Mouse (Mus musculus) spleen, embryonic (tissue): Measurements from ENCODE around the gene Fabp6.

Experiments
- CTCF ChIA-PET: fragments of 350-600 bp; sonication (Branson Sonifier 250); formaldehyde crosslinking; loops from one replicate; lab custom pipeline; 2022; lab: Charles Lee

Gene Fabp6

DNA sequence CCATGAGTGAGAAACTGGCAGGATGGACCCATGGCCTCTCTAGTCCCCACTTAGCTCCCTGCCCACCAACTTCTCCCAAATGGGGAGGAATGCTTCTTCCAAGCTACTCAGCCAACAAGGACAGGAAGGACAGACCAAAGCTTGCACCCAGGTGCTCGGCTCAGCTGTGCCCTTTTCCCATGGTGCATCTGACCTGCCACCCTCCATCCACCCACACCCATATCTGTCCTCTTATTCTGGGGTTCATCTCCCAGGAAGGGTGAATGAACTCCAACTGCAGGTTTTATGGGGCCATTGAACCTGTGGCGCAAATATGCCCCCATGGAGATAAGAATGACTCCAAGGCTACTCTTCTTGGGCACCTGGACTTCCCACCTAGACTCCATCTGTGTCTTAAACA, 2.9 kb upstream of the Fabp6 start:
- CTCF ChIA-PET, result interaction anchor here (0.6 kb wide), 1 partner anchor 17 kb away, joined by 5 read pairs; no protein-coding TSS in a partner anchor

DNA sequence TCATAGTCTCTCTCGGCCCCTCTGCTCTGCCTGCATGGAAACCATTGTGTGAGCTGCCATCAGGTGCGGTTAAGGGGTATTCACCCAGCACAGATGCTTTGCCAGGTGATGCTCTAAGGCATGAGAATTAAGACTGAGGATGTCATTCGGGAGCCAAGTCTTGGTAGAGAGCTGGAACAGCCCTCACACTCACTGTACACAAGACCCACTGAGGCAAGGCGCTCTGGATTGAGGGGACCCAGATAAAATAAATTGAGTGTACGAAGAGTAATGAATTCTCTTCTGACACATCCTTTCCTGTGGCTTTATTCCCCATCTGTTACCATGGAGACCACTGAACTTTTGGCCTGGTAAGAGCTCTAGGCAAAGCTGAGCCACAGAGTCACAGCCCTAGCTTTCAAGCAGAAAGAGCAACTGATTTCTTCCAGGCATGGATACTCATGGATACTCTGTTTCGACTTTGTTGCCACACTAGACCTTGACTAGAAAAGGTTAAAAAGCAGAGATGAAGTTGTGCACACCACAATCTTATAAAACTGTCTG, 11.7 kb downstream of the Fabp6 start:
- CTCF ChIA-PET, result no interaction called here

DNA sequence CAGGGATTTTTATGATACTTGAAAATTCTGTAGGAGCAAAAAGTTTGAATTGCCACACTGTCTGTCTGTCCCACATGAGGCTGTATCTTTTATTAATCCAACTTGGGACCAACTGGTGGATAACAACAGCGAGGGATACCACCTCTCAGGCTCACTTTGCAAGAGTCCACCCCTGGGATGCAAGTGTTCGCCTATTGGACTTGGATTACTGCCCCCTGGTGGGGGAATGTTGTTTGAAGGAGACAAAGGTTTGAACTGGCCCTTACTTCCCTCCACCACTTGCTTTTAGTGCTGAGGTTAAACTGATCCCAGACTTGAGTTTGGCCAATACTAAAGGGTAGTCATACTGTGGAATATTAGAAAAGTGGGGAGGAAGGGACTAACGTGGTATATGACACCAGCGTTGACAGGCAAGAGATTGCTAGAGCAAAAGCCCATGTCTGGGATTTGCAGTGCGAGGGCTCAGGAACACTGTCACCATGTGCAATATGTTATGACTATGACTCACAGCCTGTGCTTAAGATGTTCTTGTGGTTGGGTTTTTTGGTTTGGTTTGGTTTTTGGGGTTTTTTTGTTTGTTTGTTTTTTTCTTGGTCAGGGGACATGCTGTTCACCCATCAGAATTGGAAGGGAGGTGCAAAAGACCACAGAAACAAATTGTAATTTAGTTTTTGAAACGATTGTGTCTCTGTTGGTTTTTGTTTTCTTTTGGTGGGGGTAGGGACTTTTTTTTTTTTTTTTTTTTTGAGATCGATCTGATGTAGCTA, 14.8 kb downstream of the Fabp6 start, which contains the start of gene 4933415A04Rik:
Gene 4933415A04Rik (plus strand): TSS at position 717 of the 767 bp plus-strand sequence.
- CTCF ChIA-PET, result interaction anchor here (0.6 kb wide), 1 partner anchor 60 kb away, joined by 6 read pairs; no protein-coding TSS in a partner anchor

DNA sequence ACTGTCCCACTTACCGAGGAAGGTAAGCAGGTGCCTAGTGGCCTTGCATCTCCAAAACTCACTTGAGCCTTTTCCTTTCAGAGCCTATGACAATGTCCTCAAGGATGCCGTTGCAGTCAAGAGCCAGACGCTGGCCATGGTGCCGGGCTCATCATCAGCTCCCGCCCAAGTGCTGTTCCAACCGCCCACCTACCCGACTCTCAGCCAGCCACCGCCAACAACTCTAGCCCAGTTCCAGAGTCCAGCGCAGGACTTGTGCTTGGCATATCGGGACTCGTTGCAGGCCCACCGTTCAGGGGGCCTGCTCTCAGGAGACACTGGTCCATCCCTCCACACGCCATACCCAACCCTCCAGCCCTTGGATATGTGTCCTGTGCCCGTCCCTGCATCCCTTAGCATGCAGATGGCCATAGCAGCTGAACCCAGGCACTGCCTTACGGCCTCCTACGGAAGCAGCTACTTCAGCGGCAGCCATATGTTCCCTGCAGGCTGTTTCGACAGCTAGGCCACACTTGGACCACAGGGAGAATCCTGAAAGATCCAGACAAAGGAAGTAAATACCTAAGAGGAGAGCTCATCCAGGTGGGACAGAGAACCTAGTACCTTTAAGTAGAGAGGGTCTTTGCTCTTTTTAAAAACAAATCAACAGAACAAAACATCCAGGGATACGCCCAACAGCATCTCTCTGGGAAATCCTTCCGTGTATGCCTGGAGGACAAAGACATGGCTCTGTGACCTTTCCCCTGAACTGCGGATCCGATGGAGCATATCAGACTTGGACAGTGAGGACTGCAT, 15.9 kb downstream of the Fabp6 start:
- CTCF ChIA-PET, result no interaction called here

DNA sequence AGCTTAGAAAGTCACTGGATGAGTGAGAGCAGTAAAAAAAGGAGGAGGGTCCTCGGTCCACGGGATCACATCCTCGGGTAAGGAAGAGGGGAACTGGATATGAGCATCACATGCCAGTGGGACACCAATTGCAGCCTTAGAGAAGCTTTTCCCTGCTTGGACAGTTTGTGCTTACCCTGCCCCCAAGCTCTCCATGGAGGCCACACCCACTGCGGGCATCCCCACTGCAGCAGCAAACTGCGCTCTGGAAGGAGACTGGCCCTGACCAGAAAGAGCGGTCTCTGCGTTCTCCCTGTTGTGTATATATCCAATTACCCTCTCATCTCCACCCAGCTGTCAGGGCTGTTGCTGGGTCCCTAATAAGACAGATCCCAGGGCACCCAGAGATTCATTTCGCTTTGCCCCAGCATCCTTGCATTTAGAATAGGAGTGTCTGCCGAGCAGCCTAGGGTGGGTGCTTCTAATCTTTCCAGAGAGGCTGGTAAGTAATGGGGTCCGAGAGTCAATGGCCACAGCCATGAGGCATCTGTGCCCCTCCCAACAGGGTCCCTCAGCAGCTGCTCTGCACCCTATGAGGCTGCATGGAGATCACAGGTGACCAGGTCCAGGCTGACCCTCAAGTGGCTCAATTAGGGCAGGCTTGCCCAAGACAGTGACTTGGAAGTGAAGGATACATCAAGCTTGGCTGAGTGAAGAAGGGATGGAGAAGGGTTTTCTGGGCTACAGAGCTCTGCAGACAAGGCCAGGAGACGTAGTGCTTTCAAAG, 23.4 kb downstream of the Fabp6 start:
- CTCF ChIA-PET, result no interaction called here

DNA sequence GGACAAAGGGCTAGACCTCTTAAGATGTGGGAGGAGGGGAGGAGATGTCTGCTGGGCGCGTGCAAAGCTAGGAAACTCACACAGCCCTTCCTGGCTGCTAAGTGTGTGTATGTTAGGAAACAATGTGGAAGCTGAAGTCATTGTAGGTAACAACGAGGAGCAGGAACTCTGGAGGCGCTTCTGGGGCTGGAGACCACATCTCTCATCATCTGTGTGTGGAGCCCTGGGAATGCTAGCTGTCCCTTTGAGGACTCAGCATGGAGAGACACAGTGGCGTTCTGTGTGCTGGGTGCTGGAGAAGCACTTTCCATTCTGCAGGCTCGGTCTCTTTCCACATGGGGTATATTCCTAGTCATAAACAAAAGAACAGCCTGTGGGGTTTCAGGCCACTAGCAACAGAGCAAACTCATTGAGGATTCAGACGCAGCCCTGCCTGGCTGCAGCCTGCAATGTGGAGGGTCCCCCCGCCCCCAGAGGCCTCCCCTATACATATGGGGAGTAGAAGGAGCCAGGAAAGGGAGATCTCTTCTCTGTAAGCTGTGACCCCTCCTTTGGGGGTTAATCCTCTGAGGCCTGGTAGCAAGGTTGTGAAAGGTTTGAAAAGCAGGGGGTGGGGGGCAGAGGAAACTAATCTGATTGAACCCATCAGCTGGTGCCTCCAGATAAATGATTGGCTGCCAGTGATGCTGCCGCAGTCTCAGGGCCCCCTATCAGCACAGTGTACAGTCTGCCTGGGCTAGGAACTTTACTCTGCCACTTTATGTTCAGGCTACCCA, 25.8 kb downstream of the Fabp6 start:
- CTCF ChIA-PET, result no interaction called here

DNA sequence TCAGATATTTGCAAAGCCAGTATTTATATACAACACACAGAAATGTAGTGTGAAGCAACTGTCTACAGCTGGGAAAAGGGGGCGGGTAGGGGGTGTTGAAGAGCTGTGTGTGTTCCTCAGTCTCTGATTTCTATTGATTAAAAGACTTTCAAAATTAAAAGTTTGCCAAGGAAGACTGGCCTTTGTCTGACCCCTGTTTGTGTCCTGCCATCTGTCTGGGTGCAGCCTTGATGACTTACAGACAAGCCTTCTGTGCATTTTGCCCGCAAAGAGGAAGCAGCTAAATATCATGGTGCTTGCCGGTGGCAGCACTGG, 26.3 kb downstream of the Fabp6 start:
- CTCF ChIA-PET, result no interaction called here

DNA sequence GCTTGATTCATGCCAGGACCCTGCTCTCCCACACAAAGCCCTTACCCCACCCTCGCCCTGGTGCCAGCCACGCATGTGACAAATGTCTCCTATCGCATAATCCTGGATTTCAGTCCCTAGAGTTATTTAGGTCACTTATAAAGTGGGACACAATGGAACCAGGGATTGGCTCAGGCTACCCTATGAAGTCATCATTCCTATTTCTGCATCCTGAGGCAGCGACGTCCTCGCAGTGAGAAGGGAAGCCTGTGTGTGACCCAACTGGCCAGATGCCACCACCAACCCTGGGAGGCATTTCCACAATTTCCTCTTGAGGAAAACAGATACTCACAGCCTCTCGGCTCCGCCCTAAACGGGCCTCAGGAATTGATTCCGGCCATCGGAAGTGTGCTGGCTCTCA, 31.7 kb downstream of the Fabp6 start:
- CTCF ChIA-PET, result no interaction called here

DNA sequence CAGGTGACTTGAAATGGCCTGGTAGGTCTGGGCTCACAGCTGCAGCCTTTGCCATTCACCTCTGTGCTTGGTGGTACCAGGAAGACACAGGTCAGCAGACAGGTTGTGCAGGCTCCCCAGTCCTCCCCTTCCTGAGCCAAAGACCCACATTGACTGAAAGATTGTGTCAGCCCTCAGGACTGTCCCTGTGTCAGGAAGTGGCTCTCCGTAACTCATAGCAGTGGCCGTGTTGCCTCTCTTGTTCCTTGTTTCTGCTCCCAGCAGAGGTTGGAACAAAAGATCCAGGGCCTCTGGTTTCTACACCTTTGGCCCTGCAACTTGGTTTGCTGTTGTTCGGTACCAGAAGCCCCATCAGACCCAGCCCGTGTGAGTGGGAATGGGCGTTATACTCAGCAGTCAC, 32.2 kb downstream of the Fabp6 start:
- CTCF ChIA-PET, result no interaction called here

DNA sequence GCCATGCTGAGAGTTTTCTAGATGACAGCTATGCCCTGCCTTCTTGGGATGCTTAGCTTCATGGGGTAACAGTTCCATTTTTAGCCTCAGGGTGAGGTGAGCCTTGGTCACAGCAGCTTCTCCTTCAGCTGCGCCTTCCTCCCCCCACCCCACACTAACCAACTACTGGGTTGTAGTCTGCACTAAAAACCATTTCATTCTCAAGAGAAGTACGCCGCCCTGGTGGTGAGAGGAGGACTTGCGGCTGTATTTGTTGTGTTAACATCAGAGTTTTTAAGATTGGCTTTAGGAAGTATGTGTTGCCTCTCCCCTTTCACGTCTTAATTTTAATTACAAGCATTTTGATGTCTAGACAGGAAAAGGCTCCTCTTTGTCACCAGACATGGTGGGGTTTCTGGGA, 33.1 kb downstream of the Fabp6 start:
- CTCF ChIA-PET, result no interaction called here

DNA sequence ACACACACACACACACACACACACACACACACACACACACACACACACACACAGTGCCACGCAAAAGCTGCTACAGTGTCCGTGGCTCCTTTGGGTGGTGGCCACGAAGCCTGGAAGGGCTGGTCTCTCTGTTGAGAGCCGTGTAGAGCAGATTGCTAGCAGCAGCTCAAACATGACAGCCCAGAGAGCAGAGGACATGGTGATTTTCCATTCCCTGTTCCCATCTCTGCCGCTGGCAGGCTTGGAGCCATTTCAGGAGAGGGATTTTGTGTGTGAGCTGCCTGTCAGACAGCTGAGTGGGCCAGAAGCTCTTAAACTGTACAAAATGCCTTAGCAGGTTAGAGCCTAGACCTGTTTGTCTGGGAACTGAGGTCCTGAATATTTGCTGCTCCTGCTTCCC, 34.6 kb downstream of the Fabp6 start:
- CTCF ChIA-PET, result no interaction called here

DNA sequence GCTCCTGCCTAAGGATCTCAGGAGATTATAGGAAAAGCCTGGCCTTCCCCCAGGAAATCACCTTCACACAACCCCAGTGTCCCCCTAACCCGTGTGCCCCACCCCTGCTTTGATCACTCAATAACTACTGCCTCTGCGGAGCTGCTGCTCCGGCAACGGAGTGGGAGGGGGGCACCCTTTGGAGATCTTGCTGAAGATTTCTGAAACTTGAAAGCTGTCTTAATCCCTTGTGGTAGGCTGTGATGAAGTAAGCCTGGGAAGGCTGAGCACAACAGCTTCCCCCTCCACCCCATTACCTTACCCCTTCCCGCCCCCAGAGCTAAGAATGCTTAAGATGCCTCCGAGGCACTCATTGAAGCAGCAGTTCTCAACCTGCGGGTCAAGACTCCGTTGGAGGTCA, 35.5 kb downstream of the Fabp6 start:
- CTCF ChIA-PET, result no interaction called here

DNA sequence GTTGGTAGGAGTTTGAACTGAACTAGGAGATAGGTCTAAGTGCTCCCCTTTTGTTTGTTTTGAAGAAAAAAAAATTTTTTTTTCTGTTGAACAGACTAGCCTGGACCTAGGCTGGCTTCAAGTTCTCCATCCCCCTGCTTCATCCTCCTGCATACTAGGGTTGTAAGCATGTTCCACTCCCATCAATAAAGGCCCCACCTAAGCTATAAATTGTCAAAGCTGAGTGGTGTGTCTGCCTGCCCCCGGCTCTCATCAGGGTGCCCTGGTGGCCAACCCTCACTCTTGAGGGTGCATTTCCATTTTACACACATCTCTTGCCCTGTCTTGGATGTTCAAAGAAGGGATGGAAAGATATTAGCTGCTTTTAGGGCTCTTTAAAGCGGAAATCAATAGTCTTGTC, 35.9 kb downstream of the Fabp6 start:
- CTCF ChIA-PET, result no interaction called here

DNA sequence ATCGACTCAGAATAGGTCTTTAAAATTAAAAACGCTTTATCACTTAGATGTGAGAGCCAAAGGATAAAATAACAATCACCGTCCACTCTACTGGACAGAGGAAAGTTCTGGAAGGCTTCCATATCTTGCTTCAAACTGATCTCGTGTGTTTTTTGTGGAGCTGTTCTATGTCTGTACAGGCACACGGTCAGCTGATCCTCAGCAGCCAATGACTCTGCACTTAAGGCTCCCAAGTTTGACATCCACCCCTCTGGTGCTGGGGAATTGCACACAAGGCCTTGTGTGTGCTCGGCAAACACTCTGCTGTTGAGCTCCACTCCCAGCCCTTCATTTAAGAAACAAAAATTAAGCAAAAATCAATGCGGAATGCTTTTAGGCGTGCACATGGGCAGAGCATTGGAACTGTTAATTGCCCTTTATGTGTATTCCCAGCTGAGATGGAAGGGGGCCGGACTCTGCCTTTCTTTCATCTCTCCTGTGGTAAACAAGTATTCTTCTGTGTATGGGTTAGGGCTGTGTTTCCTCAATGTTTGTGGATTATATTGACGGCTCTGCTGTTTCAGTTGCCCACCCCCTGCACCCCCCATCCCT, 37.6 kb downstream of the Fabp6 start:
- CTCF ChIA-PET, result no interaction called here

DNA sequence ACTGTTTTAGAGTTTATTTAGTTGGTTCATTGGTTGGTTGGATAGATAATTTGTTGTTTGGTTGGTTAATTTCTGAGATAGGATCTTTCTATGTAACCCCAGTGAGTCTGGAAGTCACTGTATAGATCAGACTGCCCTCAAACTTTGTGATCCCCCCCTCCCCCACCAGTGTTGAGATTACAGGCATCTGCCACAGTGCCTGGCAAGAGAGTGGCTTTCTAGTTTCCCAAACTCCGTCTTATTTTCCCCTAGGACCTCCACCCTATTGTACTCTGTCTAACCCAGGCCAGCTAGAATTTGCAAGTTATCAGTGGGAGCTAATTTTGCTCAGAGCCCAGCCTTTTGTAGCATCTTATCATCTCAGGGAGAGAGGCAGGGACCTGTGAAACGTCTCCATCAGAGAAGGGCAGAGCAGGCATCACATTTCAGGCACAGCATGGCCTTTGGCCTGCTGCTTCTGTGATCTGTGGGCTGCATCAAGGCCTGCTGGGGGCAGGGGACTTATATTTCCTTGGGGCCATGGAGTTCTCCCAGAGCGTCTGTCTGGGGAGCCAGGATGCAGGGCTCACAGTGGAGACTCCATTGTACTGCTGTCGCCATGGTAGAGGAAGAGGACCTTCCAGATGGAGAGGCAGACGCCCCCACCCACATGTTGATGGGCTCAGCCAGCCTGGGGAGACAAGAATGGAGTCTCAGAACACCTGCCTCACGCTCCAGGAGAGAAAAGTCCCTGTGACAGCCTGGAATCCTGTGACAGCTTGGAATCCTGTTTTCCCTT, 41.6 kb downstream of the Fabp6 start:
- CTCF ChIA-PET, result no interaction called here

DNA sequence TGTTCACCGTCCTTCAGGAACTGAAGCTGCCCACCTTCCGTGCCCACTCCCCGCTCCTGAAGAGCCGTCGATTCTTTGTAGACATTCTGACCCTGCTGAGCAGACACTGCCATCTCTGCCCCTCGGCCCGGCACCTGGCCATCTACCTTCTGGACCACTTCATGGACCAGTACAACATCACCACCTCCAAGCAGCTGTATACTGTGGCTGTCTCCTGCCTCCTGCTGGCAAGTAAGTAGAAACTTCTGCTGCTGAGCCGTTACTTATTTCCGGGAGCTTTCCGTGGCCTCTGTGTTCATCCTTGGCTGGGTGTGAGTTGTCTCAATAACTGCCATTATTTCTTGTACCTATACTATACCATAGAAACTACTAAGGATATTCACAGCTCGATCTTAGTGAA, 44.8 kb downstream of the Fabp6 start:
- CTCF ChIA-PET, result no interaction called here

DNA sequence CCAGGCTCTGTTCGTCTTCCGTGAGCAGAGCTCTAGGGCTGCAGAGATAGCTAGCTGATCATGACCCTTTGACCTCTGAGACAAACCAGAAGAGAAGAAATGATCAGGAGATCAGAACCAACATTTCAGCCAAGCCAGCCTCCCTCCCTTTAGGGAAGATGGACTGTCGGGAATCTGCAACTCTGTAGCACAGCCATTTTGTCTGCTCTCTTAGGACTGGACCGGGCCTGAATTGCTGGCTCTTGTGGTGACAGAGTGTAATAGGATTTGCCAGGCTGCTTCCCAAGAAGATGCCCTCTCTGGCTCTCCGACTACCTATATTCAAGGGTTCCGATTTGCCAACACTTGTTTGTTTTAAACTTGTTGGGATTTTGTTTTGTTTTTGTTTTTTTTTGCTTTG, 48.7 kb downstream of the Fabp6 start:
- CTCF ChIA-PET, result no interaction called here

DNA sequence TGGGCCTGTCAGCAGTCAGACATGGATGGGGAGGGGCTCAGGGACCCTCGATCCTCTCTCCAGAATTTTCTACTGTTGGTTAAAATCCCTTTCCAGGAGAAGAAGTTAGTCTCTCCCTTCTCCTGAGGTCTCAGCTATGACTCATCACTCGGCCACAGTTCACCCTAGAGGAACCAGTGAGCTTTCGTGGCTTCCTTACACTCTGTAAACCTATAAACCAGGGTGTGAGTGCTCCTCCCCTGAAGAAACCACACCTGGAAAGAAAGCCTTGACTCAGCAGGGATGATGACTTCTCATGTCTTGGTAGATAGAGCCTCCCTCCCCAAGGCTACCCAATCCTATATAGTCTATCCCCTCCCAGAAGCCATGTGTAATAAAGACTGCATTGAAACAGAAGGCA, 49.6 kb downstream of the Fabp6 start:
- CTCF ChIA-PET, result no interaction called here

DNA sequence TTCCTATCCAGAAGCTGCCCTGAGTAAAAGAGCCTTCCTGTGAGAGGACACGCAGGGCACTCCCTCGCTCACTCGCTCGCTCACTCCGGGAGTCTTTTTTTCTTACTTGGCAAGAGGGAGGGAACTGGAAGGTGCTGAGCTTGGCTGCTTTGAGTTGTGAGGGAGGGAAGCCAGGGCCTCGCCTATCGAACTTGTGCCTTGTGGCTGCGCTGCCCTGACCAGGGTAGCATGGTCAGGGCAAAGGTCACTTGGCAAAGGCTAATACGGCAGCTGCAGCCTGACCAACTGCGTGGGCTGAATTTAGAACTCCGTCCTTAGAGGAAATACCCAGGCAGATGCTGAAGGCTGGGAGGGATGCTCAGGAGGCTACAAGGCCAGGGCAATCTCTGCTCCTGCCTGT, 51.6 kb downstream of the Fabp6 start:
- CTCF ChIA-PET, result no interaction called here
